Mouse (Mus musculus) erythroblast, embryonic 14.5 days (primary cell): ENCODE data around the gene Ccdc51.

Experiments used
- GATA1 ChIP-seq: IDR thresholded peaks from 2 replicates; pipeline ENCODE4 v1.6.1; 2012; ENCODE audit warnings: low read length, inconsistent platforms, mixed read lengths
- TAL1 ChIP-seq: IDR thresholded peaks from 3 replicates; pipeline ENCODE4 v1.6.1; 2012; ENCODE audit warnings: low read length, inconsistent platforms, mixed read lengths

GRCm38 (mm10) chr9:109038086-109038895, 44.0 kb upstream of the Ccdc51 start, which contains the start of gene Shisa5:
- TF ChIP-seq GATA1 (no peak), TAL1 (no peak)
